Mouse (Mus musculus) forebrain, embryonic 16.5 days (tissue): Measurements from ENCODE around the gene Fis1. TPM values are rescaled to one million over a fixed set of nuclear protein-coding genes. Genes with fewer than 3 reads are reported as not detected.

ENCODE experiments used
- ATAC-seq: fragments of 200-750 bp; cut with Nextera tagmentation; 2 replicates; pipeline ENCODE4 v1.8.0; 2017; ENCODE audit warnings: mild to moderate bottlenecking, moderate library complexity
- H3K27ac ChIP-seq: fragments of 300-500 bp; sonication (generic); 2 replicates; pipeline ENCODE4 v1.5.1; 2014; ENCODE audit warnings: low read length, control low read depth
- H3K27me3 ChIP-seq: fragments of 300-500 bp; sonication (generic); replicated peaks from 2 replicates; pipeline ENCODE4 v1.6.1; 2014; ENCODE audit warnings: low read length; ENCODE audit not compliant: control insufficient read depth, insufficient read depth
- H3K36me3 ChIP-seq: fragments of 300-500 bp; sonication (generic); 2 replicates; pipeline ENCODE4 v1.6.1; 2014; ENCODE audit not compliant: control insufficient read depth, insufficient read depth
- H3K4me1 ChIP-seq: fragments of 300-500 bp; sonication (generic); replicated peaks from 2 replicates; pipeline ENCODE4 v1.6.1; 2014; ENCODE audit warnings: low read length; ENCODE audit not compliant: control insufficient read depth, insufficient read depth
- H3K4me2 ChIP-seq: fragments of 300-500 bp; sonication (generic); 2 replicates; pipeline ENCODE4 v1.6.1; 2014; ENCODE audit warnings: mild to moderate bottlenecking, low read length, control low read depth
- H3K4me3 ChIP-seq: fragments of 300-500 bp; sonication (generic); replicated peaks from 2 replicates; pipeline ENCODE4 v1.5.1; 2014; ENCODE audit warnings: mild to moderate bottlenecking, low read length, control low read depth
- H3K9ac ChIP-seq: fragments of 300-500 bp; sonication (generic); replicated peaks from 2 replicates; pipeline ENCODE4 v1.6.1; 2014; ENCODE audit warnings: low read depth, low read length, control low read depth
- H3K9me3 ChIP-seq: fragments of 300-500 bp; sonication (generic); 2 replicates; pipeline ENCODE4 v1.6.1; 2016; ENCODE audit warnings: low read length; ENCODE audit not compliant: control insufficient read depth
- WGBS: fragments of 180-500 bp; shearing (Covaris S2); extraction: QIAGEN DNeasy Blood & Tissue Kit; methylation state at CpG from one replicate; pipeline ENCODE4 v1.1.7; 2014; 5-methylcytosine and 5-hydroxymethylcytosine counted together
- microRNA counts: library from miRNA; unstranded; fragments of <30 nt; microRNA quantifications from one replicate; lab custom pipeline; 2016
- microRNA-seq: library from miRNA; unstranded; fragments of <30 nt; microRNA quantifications from one replicate; pipeline ENCODE4, GENCODE M21; 2017
- polyA plus RNA-seq: library from polyadenylated mRNA; unstranded; fragments of >200 nt; fragmentation: Nextera tagmentation; extraction: Ambion mirVana; gene quantifications from 2 replicates; pipeline ENCODE4 v1.2.1, GENCODE M21; 2015

Gene Fis1
- polyA plus RNA-seq, 1 experiment from 2014 or later: 326 TPM

DNA sequence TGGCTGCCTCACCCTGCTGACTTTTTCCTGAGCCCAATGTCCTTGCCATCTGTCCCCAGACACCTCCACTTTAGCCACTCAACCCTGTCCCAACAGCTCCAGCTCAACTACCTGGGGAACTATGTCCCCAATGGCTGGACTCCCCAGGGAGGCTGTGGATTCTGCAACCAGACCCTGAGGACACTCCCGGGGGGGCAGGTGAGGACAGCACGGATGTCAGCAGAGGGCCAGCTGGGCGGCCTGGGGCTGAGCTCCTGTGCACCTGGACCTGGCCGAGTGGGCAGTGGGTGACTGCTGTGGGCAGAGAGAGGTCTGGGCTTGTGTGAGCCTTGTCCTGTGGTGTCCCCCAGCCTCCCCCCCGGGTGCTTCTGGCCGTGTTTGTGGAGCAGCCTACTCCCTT lies 36.7 kb downstream of the Fis1 start:
- peaks cover 44% of the 10 kb centered on the region for H3K36me3 ChIP-seq
- WGBS: 98% methylated on average over 6 of the region's 6 CpGs

DNA sequence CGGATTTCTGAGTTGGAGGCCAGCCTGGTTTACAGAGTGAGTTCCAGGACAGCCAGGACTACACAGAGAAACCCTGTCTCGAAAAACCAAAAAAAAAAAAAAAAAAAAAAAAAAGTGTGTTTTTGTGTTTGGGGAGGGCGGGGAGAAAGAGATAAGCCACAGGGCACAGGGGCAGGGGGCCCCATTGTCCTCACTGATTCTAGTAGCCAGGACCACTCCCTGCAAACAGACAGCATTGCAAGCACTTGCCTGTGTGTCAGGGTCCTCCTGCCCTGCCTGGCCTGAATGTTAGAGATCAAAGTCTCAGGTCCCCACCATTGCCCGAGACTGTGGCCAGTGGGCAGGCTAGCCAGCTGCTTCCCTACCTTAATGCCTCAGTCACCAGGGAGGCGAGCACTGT lies 46.4 kb downstream of the Fis1 start:
- no peak overlapping the region for H3K4me3 ChIP-seq
- no peak overlapping the region for H3K4me2 ChIP-seq
- no peak overlapping the region for H3K27ac ChIP-seq
- 70% methylated on average over 3 of the region's 5 CpGs for WGBS
- peaks cover 8% of the 10 kb centered on the region for H3K36me3 ChIP-seq
- no peaks in the 10 kb centered on the region for H3K9me3 ChIP-seq
- no peaks in the 10 kb centered on the region for H3K4me1 ChIP-seq
- no peaks in the 10 kb centered on the region for H3K27me3 ChIP-seq
- no peak for ATAC-seq
- no peak overlapping the region for H3K9ac ChIP-seq

More for the DNA sequence above, 36.7 kb downstream of the Fis1 start:
- no peak overlapping the region for H3K4me3 ChIP-seq
- no peaks in the 10 kb centered on the region for H3K9me3 ChIP-seq
- H3K9ac ChIP-seq: no peak overlapping the region
- no peaks in the 10 kb centered on the region for H3K27me3 ChIP-seq
- peaks cover 14% of the 10 kb centered on the region for H3K4me1 ChIP-seq
- no peak for ATAC-seq
- H3K27ac ChIP-seq: no peak overlapping the region
- no peak overlapping the region for H3K4me2 ChIP-seq

DNA sequence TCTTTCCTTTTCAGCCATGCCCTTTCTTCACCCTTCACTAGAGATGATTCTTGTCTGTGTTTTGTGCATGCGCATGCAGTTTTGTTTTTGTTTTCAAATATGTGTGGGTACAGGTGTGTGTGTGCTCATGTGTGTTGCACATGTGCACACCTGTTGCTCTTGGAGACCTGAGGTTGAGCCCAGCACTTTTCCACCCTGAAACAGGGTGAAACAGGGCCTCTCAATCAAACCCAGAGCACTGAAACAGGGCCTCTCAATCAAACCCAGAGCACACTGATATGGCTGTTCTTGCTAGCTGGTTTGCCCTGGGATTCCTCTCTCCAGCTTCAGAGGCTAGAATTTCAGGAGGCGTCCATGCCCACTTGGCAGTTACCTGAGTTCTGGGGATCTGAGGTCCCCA lies 47.5 kb downstream of the Fis1 start:
- H3K4me3 ChIP-seq: no peak overlapping the region
- WGBS: 93% methylated on average over 2 of the region's 2 CpGs
- no peak overlapping the region for H3K27ac ChIP-seq
- ATAC-seq: no peak
- H3K36me3 ChIP-seq: no peaks in the 10 kb centered on the region
- H3K27me3 ChIP-seq: no peaks in the 10 kb centered on the region
- H3K4me2 ChIP-seq: no peak overlapping the region
- no peak overlapping the region for H3K9ac ChIP-seq
- no peaks in the 10 kb centered on the region for H3K4me1 ChIP-seq
- H3K9me3 ChIP-seq: no peaks in the 10 kb centered on the region

DNA sequence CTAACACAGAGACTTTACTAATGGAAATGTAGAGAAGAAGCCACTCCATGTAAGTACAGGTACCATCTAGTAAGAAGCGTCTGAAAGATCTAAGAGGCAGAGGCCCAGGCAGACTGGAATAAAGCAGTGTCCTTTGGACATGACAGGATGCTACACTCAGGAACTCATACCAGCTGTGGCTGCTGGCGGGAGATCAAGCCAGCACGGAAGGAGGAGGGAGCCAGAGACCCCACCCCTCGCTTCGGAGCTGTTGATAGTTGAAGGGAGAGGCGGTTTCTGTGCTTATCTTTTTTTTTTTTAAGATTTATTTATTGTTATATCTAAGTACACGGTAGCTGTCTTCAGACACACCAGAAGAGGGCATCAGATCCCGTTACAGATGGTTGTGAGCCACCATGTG lies 54.2 kb downstream of the Fis1 start:
- Histone ChIP-seq H3K27ac (no peak overlapping the region), H3K27me3 (0 out of 2 replicates have a peak, but pooled peaks cover 2% of the 10 kb centered on the region), H3K9ac (no peak overlapping the region), H3K36me3 (no peaks in the 10 kb centered on the region), H3K9me3 (no peaks in the 10 kb centered on the region), H3K4me2 (no peak overlapping the region), H3K4me1 (no peaks in the 10 kb centered on the region), H3K4me3 (no peak overlapping the region)
- 60% methylated on average over 8 of the region's 8 CpGs for WGBS
- no peak for ATAC-seq

DNA sequence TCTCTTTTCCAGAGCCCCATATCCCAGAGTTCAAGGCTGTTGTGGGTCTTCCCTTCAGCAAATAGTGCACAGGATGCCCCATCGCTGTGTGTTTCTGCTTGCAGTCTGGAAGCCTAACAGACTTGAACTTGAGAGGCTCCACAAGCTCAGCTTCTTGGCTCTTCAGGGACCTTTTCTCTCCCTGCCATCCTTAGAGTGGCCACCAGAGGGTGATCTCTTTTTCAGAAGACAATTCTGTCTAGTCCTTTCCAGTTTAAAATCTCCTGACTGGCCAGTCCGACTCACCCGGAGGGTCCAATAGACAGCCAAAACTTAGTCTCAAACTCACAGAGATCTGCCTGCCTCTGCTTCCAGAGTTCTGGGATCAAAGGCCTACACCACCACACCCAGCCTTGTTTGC lies 56.9 kb downstream of the Fis1 start:
- Histone ChIP-seq H3K9me3 (no peaks in the 10 kb centered on the region), H3K4me3 (no peak overlapping the region), H3K9ac (no peak overlapping the region), H3K4me2 (no peak overlapping the region), H3K36me3 (no peaks in the 10 kb centered on the region), H3K4me1 (no peaks in the 10 kb centered on the region), H3K27ac (no peak overlapping the region), H3K27me3 (0 out of 2 replicates have a peak, but pooled peaks cover 2% of the 10 kb centered on the region)
- ATAC-seq: no peak
- 18% methylated on average over 3 of the region's 3 CpGs for WGBS

DNA sequence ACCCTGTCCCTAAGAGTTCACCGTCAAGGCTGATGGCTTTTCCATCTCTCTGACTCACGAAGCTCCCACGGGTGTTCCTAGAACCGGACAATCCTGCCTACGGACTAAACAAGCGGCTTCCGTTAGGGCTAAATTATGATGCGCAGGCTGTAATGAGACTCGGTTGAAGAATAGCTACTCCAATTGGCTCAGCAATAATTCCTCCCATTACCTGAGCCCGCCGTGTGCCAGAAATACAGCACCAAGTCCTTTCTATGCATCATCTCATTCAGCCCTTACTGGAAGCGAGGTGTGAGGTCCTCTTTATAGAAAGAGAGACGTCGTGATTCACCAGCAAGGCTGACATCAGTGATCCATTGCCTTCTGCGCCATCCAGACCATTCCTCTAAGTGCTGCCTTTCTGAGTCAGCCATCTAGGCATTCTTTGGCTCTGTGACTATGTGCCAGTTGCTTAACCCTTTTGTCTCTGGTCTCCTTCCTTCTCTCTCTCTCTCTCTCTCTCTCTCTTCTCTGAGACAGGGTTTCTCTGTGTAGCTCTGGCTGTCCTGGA lies 59.4 kb downstream of the Fis1 start:
- Histone ChIP-seq H3K36me3 (no peaks in the 10 kb centered on the region), H3K4me3 (no peak overlapping the region), H3K9ac (no peak overlapping the region), H3K4me1 (no peaks in the 10 kb centered on the region), H3K27me3 (0 out of 2 replicates have a peak, but pooled peaks cover 2% of the 10 kb centered on the region), H3K27ac (no peak overlapping the region), H3K4me2 (no peak overlapping the region), H3K9me3 (0 out of 2 replicates have a peak, but pooled peaks cover 2% of the 10 kb centered on the region)
- 74% methylated on average over 15 of the region's 15 CpGs for WGBS
- no peak for ATAC-seq

MicroRNAs encoded within 50 kb of the gene (microRNA counts, 519-probe panel; counts per million panel counts)
- not detected for microRNA mmu-miR-702 (lab: Ali Mortazavi, UCI)

Small RNAs within 50 kb of the gene (microRNA-seq; reads per million reads assigned to microRNA genes)
- gene Mir702: 92.9 reads per million, percentile 54 among the genes with 10 or more reads in this experiment

Other genes starting within 250 kb of the Fis1 start
- gene Col26a1, start 70.1 kb upstream of the Fis1 start, polyA plus RNA-seq: 13.9 and 16.7 TPM in 2 replicates
- gene Ift22, start 45.1 kb upstream of the Fis1 start, polyA plus RNA-seq: 112 and 114 TPM in 2 replicates
- gene Cldn15, start 13.3 kb downstream of the Fis1 start, polyA plus RNA-seq: 0.21 and 0.58 TPM in 2 replicates
- 31.6 and 36.5 TPM in 2 replicates for gene Plod3, start 33.7 kb downstream of the Fis1 start, polyA plus RNA-seq
- 107 and 131 TPM in 2 replicates for gene Znhit1, start 34.7 kb downstream of the Fis1 start, polyA plus RNA-seq
- gene Vgf, start 73.1 kb downstream of the Fis1 start, polyA plus RNA-seq: 3.9 and 4.3 TPM in 2 replicates
- gene Ap1s1, start 92.9 kb downstream of the Fis1 start, polyA plus RNA-seq: 252 and 272 TPM in 2 replicates
- 0.11 and 0.15 TPM in 2 replicates for gene Serpine1, start 119.0 kb downstream of the Fis1 start, polyA plus RNA-seq
- 2.6 and 3.5 TPM in 2 replicates for gene Trim56, start 162.9 kb downstream of the Fis1 start, polyA plus RNA-seq
- gene Muc3, start 196.0 kb downstream of the Fis1 start, polyA plus RNA-seq: not detected in 2 replicates